Mouse (Mus musculus): ENCODE data around the gene Ddx24.

DNA sequence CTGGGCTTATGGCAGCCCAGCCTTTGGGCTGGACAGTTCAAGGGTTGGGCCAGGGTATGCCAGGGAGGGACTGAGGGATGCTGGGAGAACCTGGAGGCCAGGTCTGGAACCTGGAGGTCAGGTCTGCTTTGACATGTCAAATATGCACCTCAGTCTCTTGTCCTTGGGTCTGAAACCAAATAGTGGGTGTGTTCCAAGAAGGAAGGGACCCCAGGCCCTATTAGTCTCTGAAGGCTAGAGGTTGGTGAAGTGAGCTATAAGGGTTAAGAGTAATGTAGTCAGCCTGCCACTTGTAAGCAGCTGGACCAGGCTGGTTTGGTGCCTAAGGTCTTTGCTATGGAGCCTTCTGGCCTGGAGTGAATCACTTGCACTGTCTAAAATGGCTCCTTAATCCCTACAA is 9.2 kb upstream of the Ddx24 start:
- no peak for TF ChIP-seq CTCF (conservative IDR thresholded peaks at IDR 0.05; ENCODE audit: insufficient read depth, insufficient read length, low read depth, low read length)
- TF ChIP-seq POLR2A (IDR thresholded peaks at IDR 0.05; ENCODE audit: low read depth, low read length), result no peak

All from kidney, adult 2 months (tissue).